Mouse (Mus musculus): ENCODE results near the gene Chst10. TPM values are rescaled to one million over a fixed set of nuclear protein-coding genes. Genes with fewer than 3 reads are reported as not detected.

Chst10 gene
- polyA plus RNA-seq, 1 experiment from 2014 or later = 10.8 TPM

DNA sequence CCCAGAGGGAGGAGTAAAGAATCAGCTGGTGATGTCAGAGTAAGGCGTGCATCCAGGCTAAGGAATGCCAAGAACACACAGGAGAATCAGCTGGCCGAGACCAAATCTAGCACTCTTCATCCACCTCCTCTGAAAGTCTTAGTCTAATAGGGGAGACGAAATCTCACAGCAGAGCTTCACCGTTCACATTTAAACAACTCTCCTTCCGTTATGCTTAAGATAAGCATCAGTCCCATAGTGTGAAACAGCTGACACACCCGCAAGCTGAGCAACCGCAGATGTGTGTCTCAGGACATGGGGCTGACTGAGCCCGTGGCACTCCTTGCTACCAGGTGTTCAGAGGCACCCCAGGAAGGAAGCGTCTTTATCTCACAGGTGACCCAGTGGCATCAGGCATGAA, 14.2 kb downstream of the Chst10 start:
- H3K4me2 ChIP-seq (ENCODE audit: low read depth, low read length) = no peak overlapping the region
- H3K4me1 ChIP-seq (ENCODE audit: control insufficient read depth, insufficient read depth, low read length) = no peaks in the 10 kb centered on the region
- no peaks in the 10 kb centered on the region for H3K9me3 ChIP-seq (replicated peaks; ENCODE audit: control insufficient read depth, low read length)
- no peaks in the 10 kb centered on the region for H3K36me3 ChIP-seq (replicated peaks; ENCODE audit: control insufficient read depth, insufficient read depth, low read depth, low read length)
- no peaks in the 10 kb centered on the region for H3K27me3 ChIP-seq (ENCODE audit: control insufficient read depth, insufficient read depth, low read length)
- DNase-seq (ENCODE audit: low spot score) = no peak
- H3K27ac ChIP-seq (replicated peaks; ENCODE audit: low read depth, low read length) = no peak overlapping the region
- no peak overlapping the region for H3K4me3 ChIP-seq (ENCODE audit: low read depth, low read length)
- WGBS = 86% methylated on average over 9 of the region's 9 CpGs
- ATAC-seq (replicated peaks; ENCODE audit: insufficient number of reproducible peaks, low FRiP score, low TSS enrichment, low read depth) = no peak
- H3K9ac ChIP-seq (replicated peaks; ENCODE audit: low read length) = no peak overlapping the region

DNA sequence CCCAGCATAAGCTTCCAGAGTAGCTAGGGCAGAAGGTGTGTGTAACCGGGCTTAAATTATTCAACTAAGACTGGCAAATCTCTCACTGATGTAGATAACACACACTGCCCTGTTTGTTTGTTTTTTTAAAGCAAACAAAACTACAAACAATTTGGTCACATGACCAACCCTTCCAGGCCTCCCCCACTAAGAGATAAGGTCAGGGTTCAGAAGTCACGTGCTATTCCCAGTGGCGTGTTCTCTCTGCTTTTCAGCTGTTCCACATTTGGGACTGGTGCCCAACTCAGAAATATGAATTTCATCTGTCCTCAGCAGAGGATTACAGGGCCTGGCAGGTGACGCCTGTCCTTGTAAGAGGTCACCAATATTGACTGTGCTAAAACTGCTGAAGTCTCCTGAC, 15.2 kb downstream of the Chst10 start:
- no peak for ATAC-seq (replicated peaks; ENCODE audit: insufficient number of reproducible peaks, low FRiP score, low TSS enrichment, low read depth)
- H3K9ac ChIP-seq (replicated peaks; ENCODE audit: low read length) = no peak overlapping the region
- no peak overlapping the region for H3K27ac ChIP-seq (replicated peaks; ENCODE audit: low read depth, low read length)
- DNase-seq (ENCODE audit: low spot score) = no peak
- 88% methylated on average over 4 of the region's 4 CpGs for WGBS
- no peaks in the 10 kb centered on the region for H3K4me1 ChIP-seq (ENCODE audit: control insufficient read depth, insufficient read depth, low read length)
- H3K4me3 ChIP-seq (ENCODE audit: low read depth, low read length) = no peak overlapping the region
- no peaks in the 10 kb centered on the region for H3K36me3 ChIP-seq (replicated peaks; ENCODE audit: control insufficient read depth, insufficient read depth, low read depth, low read length)
- no peak overlapping the region for H3K4me2 ChIP-seq (ENCODE audit: low read depth, low read length)
- no peaks in the 10 kb centered on the region for H3K27me3 ChIP-seq (ENCODE audit: control insufficient read depth, insufficient read depth, low read length)
- H3K9me3 ChIP-seq (replicated peaks; ENCODE audit: control insufficient read depth, low read length) = no peaks in the 10 kb centered on the region

DNA sequence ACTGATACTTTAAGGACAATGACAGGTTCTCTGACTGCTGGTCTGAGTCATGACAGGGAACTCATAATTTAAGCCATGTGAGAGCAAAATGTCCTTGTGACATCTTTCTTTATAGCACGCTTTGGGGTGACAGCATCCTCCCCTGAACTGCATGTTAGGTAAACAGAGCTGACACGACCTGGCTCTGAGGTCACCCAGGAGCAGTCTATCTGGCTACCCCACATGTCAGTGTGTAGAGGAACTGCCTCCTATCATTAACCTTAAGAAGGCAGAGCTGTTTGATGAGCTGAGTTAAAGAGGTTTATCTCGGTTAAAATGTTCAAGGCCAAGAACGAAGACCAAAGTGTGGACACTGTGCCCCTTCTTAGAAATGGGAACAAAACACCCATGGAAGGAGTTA, 16.6 kb downstream of the Chst10 start:
- ATAC-seq (replicated peaks; ENCODE audit: insufficient number of reproducible peaks, low FRiP score, low TSS enrichment, low read depth) (no peak), DNase-seq (ENCODE audit: low spot score) (no peak)
- no peak overlapping the region for H3K27ac ChIP-seq (replicated peaks; ENCODE audit: low read depth, low read length)
- no peaks in the 10 kb centered on the region for H3K27me3 ChIP-seq (ENCODE audit: control insufficient read depth, insufficient read depth, low read length)
- H3K36me3 ChIP-seq (replicated peaks; ENCODE audit: control insufficient read depth, insufficient read depth, low read depth, low read length) = no peaks in the 10 kb centered on the region
- H3K4me2 ChIP-seq (ENCODE audit: low read depth, low read length) = no peak overlapping the region
- H3K4me1 ChIP-seq (ENCODE audit: control insufficient read depth, insufficient read depth, low read length) = no peaks in the 10 kb centered on the region
- no peaks in the 10 kb centered on the region for H3K9me3 ChIP-seq (replicated peaks; ENCODE audit: control insufficient read depth, low read length)
- no peak overlapping the region for H3K9ac ChIP-seq (replicated peaks; ENCODE audit: low read length)
- no peak overlapping the region for H3K4me3 ChIP-seq (ENCODE audit: low read depth, low read length)
- WGBS = 62% methylated on average over 4 of the region's 4 CpGs

DNA sequence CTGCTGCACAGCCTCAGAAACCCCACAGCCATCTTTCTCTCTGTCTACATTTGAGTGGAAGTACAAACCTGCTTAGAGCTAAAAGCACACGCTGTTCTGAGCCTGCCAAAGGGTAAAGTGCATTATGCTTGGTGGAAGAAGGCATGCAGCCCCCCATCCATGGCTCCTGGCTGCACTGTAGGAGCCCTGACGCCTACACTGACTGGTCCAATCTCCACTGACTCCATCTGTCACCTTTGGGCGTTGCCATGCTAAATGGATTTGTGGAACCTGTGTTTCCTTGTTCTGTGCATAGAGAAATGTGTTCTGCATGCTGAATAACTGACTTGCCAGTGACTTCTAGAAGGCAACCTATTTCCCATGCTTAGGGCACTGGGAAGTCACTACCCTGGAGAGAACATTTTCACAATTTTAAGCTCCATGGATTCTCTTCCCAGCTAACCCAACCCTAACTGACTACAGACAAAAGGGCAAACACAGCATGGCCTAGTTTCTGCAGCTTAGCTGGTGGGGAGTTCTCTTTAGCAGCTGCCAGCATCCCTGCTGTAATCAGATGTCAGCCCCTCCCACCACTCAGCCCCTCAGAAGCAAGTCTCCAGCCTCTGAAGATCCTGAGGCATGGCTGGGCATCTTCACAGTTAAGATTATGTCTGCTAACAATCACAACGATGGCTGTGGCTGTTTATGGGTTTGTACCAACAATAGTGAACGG, 21.1 kb downstream of the Chst10 start:
- WGBS = 47% methylated on average over 5 of the region's 5 CpGs
- ATAC-seq (replicated peaks; ENCODE audit: insufficient number of reproducible peaks, low FRiP score, low TSS enrichment, low read depth) = no peak
- H3K4me2 ChIP-seq (ENCODE audit: low read depth, low read length) = no peak overlapping the region
- DNase-seq (ENCODE audit: low spot score) = no peak
- H3K36me3 ChIP-seq (replicated peaks; ENCODE audit: control insufficient read depth, insufficient read depth, low read depth, low read length) = no peaks in the 10 kb centered on the region
- no peaks in the 10 kb centered on the region for H3K9me3 ChIP-seq (replicated peaks; ENCODE audit: control insufficient read depth, low read length)
- no peak overlapping the region for H3K9ac ChIP-seq (replicated peaks; ENCODE audit: low read length)
- no peaks in the 10 kb centered on the region for H3K4me1 ChIP-seq (ENCODE audit: control insufficient read depth, insufficient read depth, low read length)
- H3K27me3 ChIP-seq (ENCODE audit: control insufficient read depth, insufficient read depth, low read length) = no peaks in the 10 kb centered on the region
- no peak overlapping the region for H3K4me3 ChIP-seq (ENCODE audit: low read depth, low read length)
- H3K27ac ChIP-seq (replicated peaks; ENCODE audit: low read depth, low read length) = no peak overlapping the region

DNA sequence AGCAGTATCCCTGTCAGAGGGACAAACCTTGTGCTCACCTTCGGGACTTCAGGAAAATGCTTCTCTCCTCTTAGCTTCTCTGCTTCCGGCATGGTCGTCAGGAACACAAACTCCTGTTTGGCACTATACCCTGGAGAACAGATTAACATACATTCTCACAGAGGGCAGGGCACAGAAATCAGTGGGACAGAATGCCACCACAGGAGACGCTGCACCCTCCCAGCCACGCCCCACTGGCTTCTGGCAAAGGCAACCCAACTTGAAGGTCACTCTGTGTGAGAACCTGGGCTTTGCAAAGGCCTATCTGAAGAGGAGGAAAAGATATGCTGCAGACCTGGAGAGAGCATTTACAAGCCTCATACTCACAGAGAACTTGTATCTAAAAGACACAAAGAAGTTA, 24.1 kb downstream of the Chst10 start:
- no peak overlapping the region for H3K27ac ChIP-seq (replicated peaks; ENCODE audit: low read depth, low read length)
- no peaks in the 10 kb centered on the region for H3K4me1 ChIP-seq (ENCODE audit: control insufficient read depth, insufficient read depth, low read length)
- H3K4me3 ChIP-seq (ENCODE audit: low read depth, low read length) = no peak overlapping the region
- no peaks in the 10 kb centered on the region for H3K9me3 ChIP-seq (replicated peaks; ENCODE audit: control insufficient read depth, low read length)
- H3K9ac ChIP-seq (replicated peaks; ENCODE audit: low read length) = no peak overlapping the region
- 84% methylated on average over 5 of the region's 5 CpGs for WGBS
- DNase-seq (ENCODE audit: low spot score) (no peak), ATAC-seq (replicated peaks; ENCODE audit: insufficient number of reproducible peaks, low FRiP score, low TSS enrichment, low read depth) (no peak)
- no peaks in the 10 kb centered on the region for H3K27me3 ChIP-seq (ENCODE audit: control insufficient read depth, insufficient read depth, low read length)
- H3K36me3 ChIP-seq (replicated peaks; ENCODE audit: control insufficient read depth, insufficient read depth, low read depth, low read length) = no peaks in the 10 kb centered on the region
- no peak overlapping the region for H3K4me2 ChIP-seq (ENCODE audit: low read depth, low read length)

DNA sequence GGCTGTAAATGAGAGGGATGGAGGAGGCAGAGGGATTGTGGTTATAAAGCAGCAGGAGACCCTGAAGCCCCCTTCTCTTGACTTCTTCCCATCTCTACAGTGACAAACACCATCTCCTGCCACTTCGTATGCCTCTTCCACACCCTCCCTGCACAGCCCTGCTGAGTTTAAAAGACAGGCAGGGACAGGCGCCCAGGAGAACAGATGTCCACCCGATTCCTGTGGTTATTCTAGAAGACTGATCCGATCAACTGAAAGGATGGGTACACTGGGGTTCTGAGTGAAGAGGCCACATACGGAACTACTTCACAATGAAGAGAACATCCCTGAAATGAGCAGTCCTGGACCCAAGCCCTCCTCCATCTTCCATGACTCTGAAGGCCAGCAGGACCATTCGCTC, 26.1 kb downstream of the Chst10 start:
- no peaks in the 10 kb centered on the region for H3K36me3 ChIP-seq (replicated peaks; ENCODE audit: control insufficient read depth, insufficient read depth, low read depth, low read length)
- WGBS = 87% methylated on average over 6 of the region's 6 CpGs
- H3K4me2 ChIP-seq (ENCODE audit: low read depth, low read length) = no peak overlapping the region
- H3K4me1 ChIP-seq (ENCODE audit: control insufficient read depth, insufficient read depth, low read length) = no peaks in the 10 kb centered on the region
- no peak overlapping the region for H3K9ac ChIP-seq (replicated peaks; ENCODE audit: low read length)
- DNase-seq (ENCODE audit: low spot score) (no peak), ATAC-seq (replicated peaks; ENCODE audit: insufficient number of reproducible peaks, low FRiP score, low TSS enrichment, low read depth) (no peak)
- H3K4me3 ChIP-seq (ENCODE audit: low read depth, low read length) = no peak overlapping the region
- no peaks in the 10 kb centered on the region for H3K27me3 ChIP-seq (ENCODE audit: control insufficient read depth, insufficient read depth, low read length)
- H3K9me3 ChIP-seq (replicated peaks; ENCODE audit: control insufficient read depth, low read length) = no peaks in the 10 kb centered on the region
- no peak overlapping the region for H3K27ac ChIP-seq (replicated peaks; ENCODE audit: low read depth, low read length)

DNA sequence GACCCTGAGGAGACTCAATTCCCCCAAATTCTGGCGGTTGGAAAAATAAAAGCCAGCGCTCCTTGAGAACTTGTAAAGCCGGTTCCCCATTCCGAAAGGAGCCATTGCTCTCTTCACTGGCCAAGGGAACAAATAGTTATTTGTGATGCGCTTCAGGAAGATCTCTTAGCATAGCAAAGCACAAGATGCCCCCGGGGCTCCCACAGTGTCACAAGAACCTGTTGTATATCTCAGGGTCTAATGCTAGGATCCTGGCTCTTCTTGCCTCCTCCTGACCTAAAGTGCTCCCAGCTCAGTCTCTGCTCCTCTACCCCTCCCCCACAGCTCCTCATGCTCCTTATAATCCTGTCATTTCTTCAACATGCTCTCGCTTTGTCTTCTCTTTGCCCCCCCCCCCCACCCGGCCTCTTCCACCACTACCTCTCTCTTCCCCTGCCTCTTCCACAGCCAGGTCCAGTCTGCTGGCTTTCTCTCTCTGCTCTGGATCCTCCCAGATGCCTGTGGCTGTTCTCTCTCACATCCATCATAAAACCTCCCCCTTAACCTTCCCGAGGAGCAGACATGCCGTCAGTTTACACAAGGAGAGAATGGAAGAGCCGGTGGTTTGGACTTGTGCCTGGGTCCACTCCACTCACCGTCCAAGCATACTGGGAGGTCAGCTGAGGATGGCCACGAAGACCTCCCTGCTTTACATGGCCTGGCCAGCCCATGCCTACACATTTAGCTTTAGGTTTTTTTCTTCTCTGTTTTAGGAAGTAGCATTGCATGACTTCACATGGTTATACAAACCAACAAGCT, 28.4 kb downstream of the Chst10 start:
- no peak for ATAC-seq (replicated peaks; ENCODE audit: insufficient number of reproducible peaks, low FRiP score, low TSS enrichment, low read depth)
- Histone ChIP-seq H3K9ac (replicated peaks; ENCODE audit: low read length) (no peak overlapping the region), H3K27ac (replicated peaks; ENCODE audit: low read depth, low read length) (no peak overlapping the region), H3K9me3 (replicated peaks; ENCODE audit: control insufficient read depth, low read length) (no peaks in the 10 kb centered on the region), H3K4me2 (ENCODE audit: low read depth, low read length) (no peak overlapping the region), H3K4me3 (ENCODE audit: low read depth, low read length) (no peak overlapping the region), H3K36me3 (replicated peaks; ENCODE audit: control insufficient read depth, insufficient read depth, low read depth, low read length) (no peaks in the 10 kb centered on the region), H3K4me1 (ENCODE audit: control insufficient read depth, insufficient read depth, low read length) (no peaks in the 10 kb centered on the region), H3K27me3 (ENCODE audit: control insufficient read depth, insufficient read depth, low read length) (no peaks in the 10 kb centered on the region)
- WGBS = 38% methylated on average over 13 of the region's 13 CpGs
- DNase-seq (ENCODE audit: low spot score) = no peak

DNA sequence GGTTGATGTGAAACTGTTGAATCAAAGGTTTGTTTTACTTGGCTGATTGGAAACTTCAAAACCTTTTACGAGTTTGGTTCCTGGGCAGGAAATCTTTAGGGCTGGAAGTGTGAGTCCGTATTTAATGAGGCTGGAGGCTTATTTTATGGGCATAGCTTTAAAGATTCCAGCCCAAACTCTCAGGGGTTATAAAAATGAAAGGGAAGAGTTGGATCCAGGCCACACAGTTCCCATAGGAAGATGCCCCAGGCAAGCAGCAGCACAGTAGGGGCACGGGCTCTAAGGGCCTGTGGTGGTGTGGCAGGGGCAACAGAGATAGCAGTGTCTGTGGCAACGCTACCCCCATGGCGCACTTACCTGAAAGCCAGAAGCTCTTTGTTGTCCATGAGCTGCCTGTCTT, 31.7 kb downstream of the Chst10 start:
- WGBS = 81% methylated on average over 5 of the region's 5 CpGs
- H3K4me2 ChIP-seq (ENCODE audit: low read depth, low read length) = no peak overlapping the region
- no peaks in the 10 kb centered on the region for H3K36me3 ChIP-seq (replicated peaks; ENCODE audit: control insufficient read depth, insufficient read depth, low read depth, low read length)
- ATAC-seq (replicated peaks; ENCODE audit: insufficient number of reproducible peaks, low FRiP score, low TSS enrichment, low read depth) (no peak), DNase-seq (ENCODE audit: low spot score) (no peak)
- no peaks in the 10 kb centered on the region for H3K4me1 ChIP-seq (ENCODE audit: control insufficient read depth, insufficient read depth, low read length)
- H3K27ac ChIP-seq (replicated peaks; ENCODE audit: low read depth, low read length) = no peak overlapping the region
- H3K27me3 ChIP-seq (ENCODE audit: control insufficient read depth, insufficient read depth, low read length) = no peaks in the 10 kb centered on the region
- no peaks in the 10 kb centered on the region for H3K9me3 ChIP-seq (replicated peaks; ENCODE audit: control insufficient read depth, low read length)
- no peak overlapping the region for H3K4me3 ChIP-seq (ENCODE audit: low read depth, low read length)
- no peak overlapping the region for H3K9ac ChIP-seq (replicated peaks; ENCODE audit: low read length)

All from embryonic facial prominence, embryonic 11.5 days (tissue).